Mouse (Mus musculus) small intestine, adult 2 months (tissue): Measurements from ENCODE around the gene Elf1.

Experiments used
- CTCF ChIP-seq: fragments of 200-500 bp; IDR thresholded peaks from 2 replicates; pipeline ENCODE4 v1.5.1; 2012; ENCODE audit warnings: low read depth, mild to moderate bottlenecking, control low read depth, inconsistent platforms, low read length, moderate library complexity, mixed read lengths; ENCODE audit not compliant: insufficient replicate concordance, insufficient read length; ENCODE audit errors: extremely low read depth
- POLR2A ChIP-seq: fragments of 200-500 bp; IDR thresholded peaks from 2 replicates; pipeline ENCODE4 v1.6.1; 2012; ENCODE audit warnings: low read depth, mild to moderate bottlenecking, control low read depth, inconsistent platforms, low read length, moderate library complexity

DNA sequence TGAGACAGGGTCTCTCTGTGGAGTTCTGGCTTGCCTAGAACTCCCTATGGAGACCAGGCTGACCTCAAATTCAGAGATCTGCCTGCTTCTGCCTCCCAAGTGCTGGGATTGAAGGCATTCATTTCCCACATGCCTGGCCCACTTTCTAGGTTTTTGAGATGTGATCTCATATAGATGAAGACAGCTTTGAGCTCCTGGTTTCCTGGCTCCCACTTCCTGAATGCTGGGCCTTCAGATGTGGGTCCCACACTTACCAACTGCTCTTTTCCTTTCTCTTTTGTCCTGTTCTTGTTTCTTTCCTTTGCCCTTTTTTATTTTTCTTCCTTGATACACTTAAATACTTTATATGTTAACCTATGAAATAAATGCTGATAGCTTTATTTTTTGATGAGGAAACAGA, 56.9 kb downstream of the Elf1 start:
- TF ChIP-seq CTCF (no peak), POLR2A (no peak)
